Mouse (Mus musculus): ENCODE measurements around the gene Aldh3b1.

The Aldh3b1 gene

DNA sequence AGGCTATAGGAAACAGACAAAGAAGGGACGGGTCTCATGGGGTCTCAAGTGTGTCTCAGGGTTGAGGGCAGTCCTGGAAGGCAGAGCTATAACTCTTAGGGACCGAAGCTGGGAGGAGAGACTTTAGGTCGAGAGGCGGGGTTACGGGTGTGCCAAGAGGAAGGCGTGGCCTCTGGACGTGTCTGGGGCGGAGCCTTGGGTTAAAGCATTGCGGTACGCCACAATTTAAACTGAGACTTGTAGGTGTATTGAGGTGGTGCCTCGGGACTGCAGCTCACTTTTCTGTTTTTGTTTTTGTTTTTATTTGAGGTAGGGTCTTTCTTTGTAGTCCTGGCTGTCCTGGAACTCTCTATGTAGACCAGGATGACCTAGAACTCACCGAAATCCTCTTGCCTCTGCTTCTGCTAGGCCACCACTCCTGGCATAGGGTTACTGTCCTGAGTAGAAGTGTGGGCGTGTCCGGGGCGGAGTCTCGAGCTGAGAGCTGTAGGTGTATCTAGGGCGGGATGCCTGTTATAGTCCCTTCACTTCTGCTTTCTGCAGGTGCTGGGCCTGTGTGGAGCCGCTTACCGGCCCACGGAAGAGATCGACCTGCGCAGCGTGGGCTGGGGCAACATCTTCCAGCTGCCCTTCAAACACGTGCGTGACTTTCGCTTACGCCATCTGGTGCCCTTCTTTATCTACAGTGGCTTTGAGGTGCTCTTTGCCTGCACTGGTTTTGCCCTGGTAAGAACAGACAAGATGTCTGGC lies 13.6 kb upstream of the Aldh3b1 start:
- no peak for DNase-seq (ENCODE audit: low read depth)

DNA sequence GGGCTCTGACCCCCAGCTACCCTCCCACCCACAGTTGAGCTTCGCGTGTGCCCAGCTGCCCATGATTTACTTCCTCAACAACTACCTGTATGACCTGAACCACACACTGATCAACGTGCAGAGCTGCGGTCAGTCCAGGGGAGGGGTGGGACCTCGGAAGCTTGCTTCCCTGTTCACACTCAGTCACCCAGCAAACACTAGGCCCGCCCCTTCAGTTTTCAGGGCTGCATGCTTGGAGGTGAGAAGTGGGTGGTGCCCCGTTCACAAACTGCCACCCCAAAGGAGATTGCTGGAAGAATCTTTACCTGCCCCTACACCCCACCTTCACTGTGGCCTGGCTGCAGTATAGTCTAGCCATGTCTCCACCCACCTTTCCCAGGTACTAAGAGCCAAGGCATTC lies 12.7 kb upstream of the Aldh3b1 start:
- DNase-seq (ENCODE audit: low read depth), result no peak

DNA sequence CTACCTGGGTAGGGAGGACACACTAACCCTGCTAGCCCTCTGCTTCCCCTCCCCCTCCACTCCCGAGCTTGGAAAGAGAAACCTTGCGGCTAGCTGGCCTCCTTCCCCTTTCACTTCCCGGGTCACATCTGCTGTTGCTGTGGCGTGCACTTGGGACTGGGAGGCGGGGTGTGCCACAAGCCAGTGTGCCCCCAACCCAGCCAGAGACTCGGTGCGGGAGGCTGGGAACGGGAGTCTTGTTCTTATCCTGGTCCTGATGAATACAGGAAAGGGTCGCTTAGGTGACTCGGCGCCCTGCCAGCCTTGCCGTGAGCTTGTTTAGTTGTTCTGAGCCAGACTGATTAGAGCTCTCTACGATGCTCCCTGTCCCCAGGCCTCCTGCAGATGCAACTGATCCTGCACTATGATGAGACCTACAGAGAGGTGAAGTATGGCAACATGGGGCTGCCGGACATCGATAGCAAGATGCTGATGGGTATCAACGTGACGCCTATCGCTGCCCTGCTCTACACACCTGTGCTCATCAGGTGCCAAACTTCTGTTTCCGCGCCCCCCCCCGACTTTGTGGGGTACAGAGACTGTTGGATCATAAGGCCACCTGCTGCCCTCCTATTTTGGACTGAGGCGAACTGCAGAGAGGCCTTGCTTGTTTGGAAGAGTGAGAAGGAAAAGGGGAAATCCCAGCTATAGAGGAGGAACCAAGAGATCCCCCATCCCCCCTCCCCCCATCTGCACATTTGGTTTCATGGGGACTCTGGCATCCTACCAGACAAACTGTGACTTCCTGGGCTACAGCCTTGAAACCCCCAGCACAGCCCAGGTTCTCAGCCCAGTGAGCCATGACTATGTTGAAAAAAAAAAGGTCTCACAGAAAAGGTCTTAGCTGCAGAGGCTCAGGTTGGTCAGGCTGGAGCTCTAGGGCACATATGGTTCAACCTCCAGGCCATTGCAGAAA lies 6.6 kb upstream of the Aldh3b1 start:
- DNase-seq (ENCODE audit: low read depth), result no peak

DNA sequence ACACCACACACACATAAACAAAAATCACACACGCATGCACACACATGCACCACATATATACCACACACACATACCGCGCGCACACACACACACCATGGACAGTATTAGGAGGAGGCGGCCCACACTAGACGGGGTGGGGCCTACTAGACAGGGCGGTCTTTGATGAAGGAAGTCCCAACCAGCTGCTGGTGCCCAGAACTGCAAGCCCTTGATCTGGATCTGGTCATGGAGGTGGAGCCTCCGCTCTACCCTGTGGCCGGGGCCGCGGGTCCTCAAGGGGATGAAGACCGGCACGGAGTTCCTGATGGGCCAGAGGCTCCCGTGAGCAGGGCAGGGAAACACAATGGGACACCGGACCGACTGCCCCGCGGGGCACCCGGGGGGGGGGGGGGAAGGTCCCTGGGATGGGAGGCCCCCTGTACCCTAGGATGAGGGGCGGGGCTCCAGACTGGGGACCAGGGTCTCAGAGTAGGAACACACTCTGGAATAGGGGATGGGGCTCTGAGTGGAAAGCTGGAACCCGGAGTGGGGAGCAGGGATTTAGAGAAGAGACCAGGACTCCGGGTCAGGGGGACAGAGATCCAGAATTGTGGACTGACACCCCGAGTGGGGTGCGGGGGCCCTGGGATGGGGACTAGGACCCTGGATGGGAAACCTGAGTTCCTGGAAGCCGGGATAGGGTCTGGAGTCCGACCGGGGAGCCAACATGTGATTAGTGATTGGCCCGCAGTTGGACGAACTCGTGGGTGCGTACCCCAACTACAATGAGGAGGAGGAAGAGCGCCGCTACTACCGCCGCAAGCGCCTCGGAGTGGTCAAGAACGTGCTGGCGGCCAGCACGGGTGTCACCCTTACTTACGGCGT lies 5.7 kb upstream of the Aldh3b1 start, which contains the start of gene Unc93b1:
Gene Unc93b1, plus strand, starts transcription at position 155 of the 864 bp plus-strand sequence.
- no peak for DNase-seq (ENCODE audit: low read depth)

DNA sequence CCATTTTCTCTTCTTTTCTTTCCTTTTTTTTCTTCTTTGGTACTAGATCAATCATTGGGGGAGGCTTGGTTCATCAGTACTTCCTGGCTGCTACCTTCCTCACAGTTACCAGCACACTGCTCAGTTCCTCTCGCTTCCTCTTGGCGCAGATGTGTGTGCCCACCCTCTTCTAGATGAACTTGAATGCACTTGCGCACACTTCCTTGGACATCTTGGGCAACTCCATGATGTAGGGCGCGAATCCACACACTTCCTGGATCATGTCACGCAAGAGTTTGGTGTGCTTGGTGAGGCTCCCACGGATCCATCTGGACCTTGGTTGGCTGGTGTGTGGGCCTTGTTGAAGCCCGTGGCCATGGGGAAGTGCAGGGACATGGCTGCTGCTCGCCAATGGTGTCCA lies 2.1 kb upstream of the Aldh3b1 start:
- no peak for DNase-seq (ENCODE audit: low read depth)

DNA sequence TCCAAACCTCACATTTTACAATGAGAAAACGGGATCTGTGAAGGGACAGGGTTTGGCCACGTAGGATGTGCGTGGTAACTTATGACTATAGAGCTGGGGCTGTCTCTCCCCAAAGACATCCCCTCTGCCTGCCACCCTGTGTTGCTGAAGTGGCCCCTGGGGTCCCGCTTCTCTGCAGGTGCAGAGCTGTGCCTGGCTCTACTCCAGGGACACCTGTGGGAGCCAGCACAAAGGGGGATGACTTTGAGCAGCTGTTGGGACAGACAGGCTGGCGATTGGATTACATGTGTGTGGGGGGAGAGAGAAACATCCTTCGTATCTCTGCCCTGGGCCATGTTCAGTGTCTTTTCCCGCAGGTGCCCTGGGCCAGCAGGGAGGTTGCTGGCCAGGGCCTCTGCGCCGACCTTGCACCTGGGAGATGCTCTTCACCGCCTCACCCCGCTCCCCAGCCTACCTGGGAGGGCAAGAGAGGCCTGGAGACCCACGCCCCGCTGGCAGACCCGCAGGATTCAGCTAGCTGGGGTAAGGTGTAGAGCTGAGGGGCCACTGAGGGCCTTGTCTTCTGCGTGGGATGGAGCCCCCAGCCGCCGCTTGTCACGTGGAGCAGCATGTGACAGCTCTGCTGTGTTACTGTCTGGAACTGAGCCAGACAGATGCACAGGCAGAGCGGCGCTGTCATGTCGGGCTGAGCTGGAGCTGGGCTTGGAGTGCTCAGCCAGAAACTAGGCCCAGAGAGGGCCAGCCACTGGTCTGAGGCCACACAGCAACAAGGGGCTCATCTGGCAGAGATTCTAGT lies 852 bp upstream of the Aldh3b1 start:
- DNase-seq (ENCODE audit: low read depth), result no peak

DNA sequence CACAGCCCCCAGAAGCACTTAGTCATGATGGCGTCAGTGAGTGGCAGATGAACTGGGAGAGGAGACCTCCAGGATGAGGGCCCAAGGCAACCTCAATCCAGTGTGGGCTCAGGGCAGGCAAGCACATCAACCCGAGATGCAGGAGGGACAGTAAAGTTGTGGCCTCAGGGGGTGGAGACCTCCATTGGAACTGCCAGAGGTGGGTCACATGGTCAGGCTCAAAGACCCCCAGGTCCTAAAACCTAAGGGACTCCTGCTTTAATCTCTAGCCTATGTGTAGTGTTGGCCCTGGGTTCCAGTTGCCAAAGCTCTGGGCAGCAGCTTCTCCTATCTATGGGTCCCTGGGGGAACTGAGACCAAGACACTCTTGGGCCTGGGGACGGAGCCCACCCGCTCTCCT lies 829 bp downstream of the Aldh3b1 start:
- DNase-seq (ENCODE audit: low read depth), result no peak

DNA sequence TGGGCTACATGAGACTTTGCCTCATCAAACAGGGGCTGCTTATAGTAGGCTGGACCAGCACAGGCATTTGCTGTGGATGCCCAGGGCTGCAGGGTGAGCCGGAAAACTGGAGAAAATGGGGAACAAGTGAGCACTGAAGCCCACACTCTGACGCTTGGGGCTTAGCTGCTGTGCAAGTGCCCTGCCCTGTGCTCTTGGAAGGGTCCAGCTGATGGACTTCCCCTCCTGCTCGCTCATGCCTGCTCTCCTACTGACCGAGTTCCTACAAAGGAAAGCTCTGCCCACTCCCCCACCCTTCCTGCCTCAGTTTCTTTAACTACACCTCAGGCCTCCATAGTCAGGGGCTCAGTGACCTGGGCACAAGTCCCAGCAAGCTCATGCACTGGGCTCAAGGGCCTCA lies 1.6 kb downstream of the Aldh3b1 start:
- no peak for DNase-seq (ENCODE audit: low read depth)

DNA sequence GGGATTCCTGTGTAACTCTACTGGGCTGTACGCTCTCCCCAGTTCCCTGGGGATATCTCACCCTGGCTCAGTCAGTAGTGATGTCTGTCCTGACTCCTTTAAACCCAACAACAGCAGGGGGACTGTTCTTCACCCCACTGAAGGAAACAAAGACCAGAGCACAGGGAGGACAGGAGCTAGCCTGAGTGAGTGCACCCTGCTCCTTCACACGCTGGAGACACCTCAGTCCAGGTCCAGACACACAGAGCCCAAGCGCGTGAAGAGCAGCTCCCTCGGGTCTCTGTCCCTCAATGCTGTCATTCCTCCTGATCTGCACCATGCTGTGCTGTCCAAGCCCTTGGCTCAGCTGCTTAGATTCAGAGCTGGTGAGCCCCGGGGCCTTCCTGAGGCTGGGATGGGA lies 2.9 kb downstream of the Aldh3b1 start:
- no peak for DNase-seq (ENCODE audit: low read depth)

DNA sequence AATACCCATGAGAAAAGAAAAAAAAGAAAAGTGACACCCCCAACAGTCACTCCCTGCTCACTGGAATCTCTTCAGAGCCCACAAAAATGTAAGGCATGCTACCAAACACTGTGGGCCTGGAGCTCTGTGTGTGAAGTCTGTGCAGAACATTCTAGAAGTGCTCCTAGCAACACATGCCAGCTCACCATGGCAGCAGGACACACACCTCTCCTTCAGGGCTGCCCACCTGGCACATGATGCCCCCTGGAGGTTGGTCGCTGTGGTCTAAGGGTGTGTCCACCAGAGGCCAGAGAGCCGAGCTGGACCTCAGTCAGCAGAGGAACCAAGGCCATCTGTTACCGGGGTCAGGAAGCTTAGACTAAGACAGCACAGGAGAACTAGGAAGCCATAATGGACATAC lies 3.3 kb downstream of the Aldh3b1 start:
- DNase-seq (ENCODE audit: low read depth), result peak; percentile 82

DNA sequence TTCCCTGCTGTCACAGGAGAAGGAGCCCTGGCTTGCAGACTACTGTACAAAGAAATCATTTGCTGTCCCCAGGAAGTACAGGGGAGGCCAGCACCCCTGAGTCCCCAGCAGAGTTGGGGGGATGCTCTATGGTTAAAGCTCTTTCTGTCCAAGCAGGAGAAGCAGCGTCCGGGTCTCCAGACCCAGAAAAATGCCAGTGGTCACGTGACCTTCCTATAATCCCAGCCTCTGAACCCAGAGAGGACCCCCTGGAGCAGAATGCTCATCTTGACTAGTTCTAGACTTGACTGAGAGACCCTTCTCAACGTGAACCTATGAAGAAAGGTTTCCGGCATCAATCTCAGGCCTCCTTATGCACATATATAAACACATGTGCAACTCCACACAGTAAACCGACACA lies 3.7 kb downstream of the Aldh3b1 start:
- no peak for DNase-seq (ENCODE audit: low read depth)

DNA sequence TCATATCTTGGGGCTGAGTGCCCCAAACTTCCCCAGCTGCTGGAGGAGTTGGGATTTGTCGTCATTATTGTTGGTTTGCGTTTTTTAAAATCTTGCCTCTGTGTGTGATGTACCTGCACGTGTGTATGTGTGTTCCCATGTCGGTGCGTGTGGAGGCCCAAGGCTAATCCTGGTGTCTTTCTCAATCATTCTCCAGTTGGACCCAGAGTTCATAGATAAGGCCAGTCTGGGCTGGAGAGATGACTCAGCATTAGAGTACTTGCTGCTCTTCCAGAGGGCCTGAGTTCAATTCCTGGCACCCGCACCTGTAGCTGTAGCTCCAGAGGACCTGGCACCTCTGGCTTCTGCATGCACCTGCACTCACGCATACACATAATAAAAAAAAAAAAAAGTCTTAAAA lies 4.7 kb downstream of the Aldh3b1 start:
- no peak for DNase-seq (ENCODE audit: low read depth)

DNA sequence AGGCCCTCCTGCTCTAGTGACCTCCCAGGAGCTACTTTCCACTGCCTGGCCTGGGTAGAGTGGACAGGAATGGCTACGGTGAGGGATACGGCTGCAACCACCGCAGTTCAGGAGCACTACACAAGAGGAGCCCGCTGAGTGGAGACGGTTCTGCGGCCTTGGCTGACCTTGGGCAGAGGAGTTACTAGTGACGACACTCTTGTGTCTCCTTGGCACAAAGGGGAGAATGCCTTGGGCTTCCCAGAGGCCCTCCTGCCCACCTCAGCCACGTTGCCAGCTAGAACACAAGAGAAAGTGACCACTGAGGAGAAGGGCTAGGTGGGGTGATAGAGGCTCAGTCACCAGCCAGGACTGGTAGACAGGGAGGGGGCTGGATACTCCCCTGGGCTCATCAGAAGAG lies 5.4 kb downstream of the Aldh3b1 start:
- no peak for DNase-seq (ENCODE audit: low read depth)

DNA sequence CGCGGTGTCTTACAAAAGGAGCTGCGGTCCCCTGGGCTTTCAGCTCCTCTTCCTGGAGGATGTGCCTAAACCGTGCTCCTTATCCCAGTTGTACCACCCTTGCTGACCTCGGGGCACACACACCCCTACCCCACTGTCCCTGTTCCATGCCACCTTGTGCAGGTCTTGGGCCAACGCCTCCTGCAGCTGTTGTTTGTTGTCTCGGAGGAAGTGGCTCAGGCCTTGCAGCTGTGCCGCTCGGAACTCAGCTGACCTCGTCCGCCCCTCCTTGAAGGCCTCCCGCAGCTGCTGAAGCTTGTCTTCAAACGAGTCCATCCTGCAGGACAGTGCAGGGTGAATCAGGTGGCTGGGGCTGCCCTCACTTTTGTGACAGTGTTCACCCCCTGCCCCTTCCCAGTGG lies 6.0 kb downstream of the Aldh3b1 start:
- no peak for DNase-seq (ENCODE audit: low read depth)

DNA sequence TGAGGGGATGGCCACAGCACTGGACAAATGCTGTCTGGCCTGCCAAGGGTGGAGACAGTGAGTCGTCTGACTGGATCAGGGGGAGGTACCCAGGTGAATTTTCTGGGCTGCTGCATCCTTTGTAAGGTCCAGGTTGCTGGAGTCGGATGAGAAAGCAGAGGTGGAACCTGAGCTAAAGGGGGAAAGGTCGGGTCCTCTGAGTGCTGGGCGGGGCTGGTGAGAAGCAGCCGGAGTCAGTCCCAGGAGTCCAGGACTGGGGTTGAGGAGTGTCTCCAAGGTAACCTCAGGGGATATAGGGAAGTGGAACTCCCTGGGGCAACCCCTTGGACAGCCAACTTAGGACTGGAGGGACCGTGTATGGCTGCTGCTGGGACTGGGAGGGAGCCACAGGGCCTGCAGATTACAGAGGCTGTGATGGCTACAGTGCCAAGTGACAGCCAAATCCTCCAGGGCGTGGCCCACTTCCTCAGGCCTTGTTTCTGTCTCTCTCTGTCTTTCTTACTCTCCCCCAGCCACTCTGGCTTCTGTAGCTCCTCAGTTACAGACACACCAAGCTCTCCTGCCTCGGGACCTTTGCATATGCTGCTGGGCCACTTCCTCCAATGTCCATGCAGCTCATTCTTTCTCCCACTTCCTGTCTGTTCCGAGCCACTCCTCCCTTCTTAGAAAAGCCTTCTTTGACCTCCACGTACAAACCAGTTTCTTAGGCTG lies 6.8 kb downstream of the Aldh3b1 start:
- no peak for DNase-seq (ENCODE audit: low read depth)

DNA sequence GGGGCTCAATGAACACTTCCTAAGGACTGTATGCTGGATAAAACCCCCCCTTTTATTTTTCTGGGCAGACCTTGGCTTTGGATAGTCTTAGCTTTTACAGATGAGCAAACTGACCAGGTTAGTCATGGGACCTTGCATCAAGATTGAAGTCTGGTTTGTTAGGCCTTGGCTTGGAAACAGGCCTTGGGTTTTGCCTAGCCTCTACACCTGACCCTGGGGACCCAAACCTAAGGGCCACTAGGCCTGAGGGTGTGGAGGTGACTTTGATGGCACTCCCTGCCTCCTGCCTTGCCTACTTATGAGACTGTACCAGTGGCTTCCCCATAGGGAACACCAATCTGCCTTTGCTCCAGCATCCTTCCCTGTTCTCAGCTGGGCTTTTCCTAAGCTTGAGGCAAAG lies 9.7 kb downstream of the Aldh3b1 start:
- no peak for DNase-seq (ENCODE audit: low read depth)

DNA sequence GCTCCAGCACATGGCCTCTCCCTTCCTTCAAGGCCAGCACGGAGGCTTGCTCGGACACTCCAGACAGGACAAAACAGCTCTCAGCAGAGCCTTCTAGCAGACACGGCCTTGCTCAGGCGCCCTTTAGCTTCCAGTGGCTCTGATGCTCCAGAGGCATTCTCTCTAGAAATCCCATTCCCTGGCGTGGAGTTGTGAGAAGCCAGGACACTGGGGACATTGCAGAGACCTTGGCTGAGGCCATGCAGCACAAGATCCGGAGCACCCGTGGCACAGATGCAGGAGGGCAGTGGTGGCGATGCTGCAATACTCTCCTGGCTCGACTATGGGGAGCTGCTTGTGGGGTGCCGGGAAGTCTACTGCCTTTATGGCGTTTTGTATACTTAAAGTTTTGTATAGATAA lies 12.9 kb downstream of the Aldh3b1 start:
- DNase-seq (ENCODE audit: low read depth), result no peak

DNA sequence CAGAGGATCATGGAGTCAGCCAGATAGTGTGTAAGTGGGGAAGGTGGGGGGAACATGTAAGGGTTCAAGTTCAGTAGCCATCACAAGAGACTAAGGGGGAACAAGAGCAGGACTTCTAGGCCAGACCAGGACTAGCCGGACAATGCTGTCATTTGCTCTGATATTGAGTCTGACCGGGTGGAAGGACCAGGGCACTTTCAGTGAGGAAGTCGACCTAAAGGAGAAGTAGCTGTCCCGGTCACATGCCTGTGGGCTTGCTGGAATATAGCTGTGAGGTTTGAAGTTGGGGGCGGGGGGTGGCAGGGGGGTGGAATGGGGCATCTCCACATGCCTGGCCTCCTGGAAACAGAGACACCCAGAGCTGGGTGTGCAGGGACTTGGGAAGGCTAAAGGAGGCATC lies 15.1 kb downstream of the Aldh3b1 start:
- no peak for DNase-seq (ENCODE audit: low read depth)

DNA sequence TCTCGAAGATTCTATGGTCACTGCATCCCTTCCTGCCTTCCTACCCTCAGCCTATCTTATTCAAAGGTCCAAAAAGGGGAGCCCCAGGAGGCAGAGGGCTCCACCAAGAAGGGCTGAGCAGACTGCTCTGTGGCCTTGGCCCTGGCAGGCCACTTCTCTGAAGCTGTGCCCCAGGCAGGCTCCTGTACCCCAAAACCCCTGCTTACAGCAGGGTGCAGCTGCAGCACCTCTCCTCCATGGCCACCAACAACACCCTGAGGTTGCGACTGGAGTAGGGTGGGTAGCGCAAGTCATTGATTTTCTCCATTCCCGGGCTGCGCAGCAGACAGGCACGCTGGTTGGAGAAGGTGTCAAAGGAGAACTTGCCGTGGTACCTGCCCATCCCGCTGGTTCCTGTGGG lies 15.9 kb downstream of the Aldh3b1 start:
- DNase-seq (ENCODE audit: low read depth), result no peak

DNA sequence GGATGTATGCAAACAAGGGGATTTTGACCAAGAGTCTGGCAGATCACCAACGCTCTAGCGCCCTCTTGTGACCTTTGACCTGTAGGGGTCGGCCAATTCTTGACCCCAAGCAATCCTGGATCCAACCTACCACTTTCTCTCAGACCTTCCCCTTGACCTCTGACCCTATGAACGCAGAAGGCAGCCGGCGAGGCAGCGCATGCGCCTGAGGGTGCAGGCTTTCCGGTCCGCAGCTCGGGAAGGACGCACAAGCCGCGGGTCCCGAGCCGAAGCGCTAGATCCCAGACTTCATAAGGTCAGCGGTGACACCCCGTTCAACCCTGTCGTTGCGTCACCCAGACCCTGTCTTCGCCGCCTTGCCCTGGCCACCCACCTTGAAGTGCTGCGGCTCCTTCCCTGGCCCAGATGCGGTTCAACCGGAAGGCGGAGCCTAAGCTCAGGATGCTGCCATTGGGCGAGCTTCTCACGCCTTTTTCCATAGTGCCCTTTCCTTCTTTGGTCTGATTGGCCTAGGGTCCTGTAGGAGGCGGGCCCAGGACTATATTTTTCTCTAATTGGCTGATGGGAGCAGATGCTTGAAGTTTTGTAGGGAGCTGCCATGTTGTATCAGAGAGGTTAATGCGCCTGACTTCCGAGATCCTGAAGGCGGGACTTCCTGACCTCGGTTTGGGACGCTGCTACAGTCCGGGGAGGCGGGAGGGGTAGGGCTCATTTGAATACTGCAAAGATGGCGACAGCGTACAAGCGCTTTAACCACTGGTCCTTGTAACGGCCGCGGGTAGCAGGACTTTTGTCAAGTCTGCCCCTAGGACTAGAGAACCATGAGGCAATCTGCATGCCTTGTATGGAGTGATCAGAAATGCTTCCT lies 17.0 kb downstream of the Aldh3b1 start, which contains the start of gene Ndufs8:
Gene Ndufs8, minus strand, starts transcription at position 438 of the 868 bp plus-strand sequence.
- peak; percentile 97 for DNase-seq (ENCODE audit: low read depth)

All from NIH3T3 (cell line).